Comparison of ENCODE assay signal across 8 mouse cellular contexts in the genomic region with DNA sequence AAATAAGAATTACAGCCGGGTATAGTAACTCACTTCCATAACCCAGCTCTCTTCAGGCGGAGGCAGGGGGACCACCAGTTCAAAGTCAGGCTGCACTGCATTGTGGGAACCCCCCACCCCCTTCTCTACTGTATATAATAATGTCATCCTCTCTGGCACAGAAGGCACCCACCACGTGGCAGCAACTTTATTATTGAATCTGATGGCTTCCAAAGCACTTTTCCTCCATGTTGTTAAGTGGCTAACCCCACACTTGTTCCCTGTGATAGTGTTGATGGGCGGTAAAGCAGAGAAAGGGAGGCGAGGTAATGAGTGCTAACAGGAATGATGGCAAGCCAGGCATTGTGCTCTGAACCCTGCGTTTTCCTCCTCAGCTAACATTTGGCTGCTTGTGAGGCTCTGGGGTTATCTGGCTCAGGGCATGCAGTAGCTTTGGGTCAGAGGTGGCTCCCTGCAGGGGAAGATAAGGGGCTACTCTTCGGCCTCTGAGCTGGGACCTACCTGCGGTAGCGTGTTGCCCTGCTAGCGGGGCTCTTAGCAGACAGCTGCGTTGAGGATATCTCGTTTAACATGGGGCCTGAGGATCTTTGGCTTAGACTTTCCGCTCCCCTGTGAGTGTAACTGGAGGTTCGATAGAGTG. TPM values are rescaled to one million over a fixed set of nuclear protein-coding genes. Genes with fewer than 3 reads are reported as not detected.
DNase-seq lines count a peak whose midpoint lies in the region; ATAC-seq and TF ChIP-seq lines count a peak whose summit lies in the region.

No protein-coding gene starts in this region.

- no peak for DNase-seq in kidney, postnatal 0 days (ENCODE audit: low spot score)
- no peak for DNase-seq in kidney, adult 11 months
- DNase-seq in forebrain, embryonic 10.5 days (ENCODE audit: extremely low spot score, low spot score): no peak
- peak; percentile 90 for DNase-seq in liver
- peak; percentile 70 to 81 for DNase-seq in spleen, postnatal 10 days (ENCODE audit: low spot score in 2 of 2)
- no peak for DNase-seq in cerebellum, adult 2 months
- DNase-seq in gastrocnemius, postnatal 4 days (ENCODE audit: low spot score in 2 of 2): no peak
- DNase-seq in cerebellum, adult 9-10 months: no peak

- no peak for ATAC-seq in kidney, postnatal 0 days (replicated peaks; ENCODE audit: low FRiP score, low read depth)

- no peak overlapping the region for H3K4me3 ChIP-seq in kidney, postnatal 0 days (replicated peaks; ENCODE audit: low read depth, low read length)
- H3K4me3 ChIP-seq in forebrain, embryonic 10.5 days: peak overlapping the region; percentile 90
- no peak overlapping the region for H3K4me3 ChIP-seq in cerebellum, adult 2 months (replicated peaks; ENCODE audit: insufficient read depth, low read depth, low read length)

- peak overlapping the region; percentile 81; the same call in 1 of the 2 replicates for H3K9ac ChIP-seq in kidney, postnatal 0 days (ENCODE audit: low read depth, low read length)

- H3K9me3 ChIP-seq in kidney, postnatal 0 days (replicated peaks; ENCODE audit: low read length): no peaks in the 10 kb centered on the region
- H3K9me3 ChIP-seq in forebrain, embryonic 10.5 days: no peaks in the 10 kb centered on the region

- H3K36me3 ChIP-seq in kidney, postnatal 0 days (ENCODE audit: insufficient read depth, low read length): 0 out of 2 replicates have a peak, but pooled peaks cover 4% of the 10 kb centered on the region
- H3K36me3 ChIP-seq in forebrain, embryonic 10.5 days (replicated peaks): peaks cover 37% of the 10 kb centered on the region

- peak overlapping the region; percentile 76 for H3K4me2 ChIP-seq in kidney, postnatal 0 days (ENCODE audit: low read length)

- no peaks in the 10 kb centered on the region for H3K27me3 ChIP-seq in kidney, postnatal 0 days (ENCODE audit: insufficient read depth, low read length)
- no peaks in the 10 kb centered on the region for H3K27me3 ChIP-seq in forebrain, embryonic 10.5 days (ENCODE audit: poor library complexity, severe bottlenecking)
- no peaks in the 10 kb centered on the region for H3K27me3 ChIP-seq in cerebellum, adult 2 months (ENCODE audit: control insufficient read depth, insufficient read depth, low read length)

- H3K27ac ChIP-seq in kidney, postnatal 0 days: no peak overlapping the region
- H3K27ac ChIP-seq in forebrain, embryonic 10.5 days: peak overlapping the region; percentile 89; the same call in 1 of the 2 replicates
- no peak overlapping the region for H3K27ac ChIP-seq in cerebellum, adult 2 months (ENCODE audit: insufficient read depth, low read length)

- TF ChIP-seq POLR2A in cerebellum, adult 2 months (IDR thresholded peaks at IDR 0.05; ENCODE audit: borderline replicate concordance, insufficient read depth, low read length): no peak

- no peak for TF ChIP-seq CTCF in kidney, postnatal 0 days (IDR thresholded peaks at IDR 0.05; ENCODE audit: low read depth)
- TF ChIP-seq CTCF in cerebellum, adult 2 months (IDR thresholded peaks at IDR 0.05; ENCODE audit: borderline replicate concordance, insufficient read depth, low read depth, low read length): no peak

- WGBS in kidney, postnatal 0 days: 71% methylated on average over 14 of the region's 14 CpGs
- WGBS in forebrain, embryonic 10.5 days: 82% methylated on average over 14 of the region's 14 CpGs
- 61% methylated on average over 14 of the region's 14 CpGs for WGBS in cerebellum, adult 2 months

- H3K4me1 ChIP-seq in kidney, postnatal 0 days (replicated peaks; ENCODE audit: insufficient read depth, low read length): peaks cover 30% of the 10 kb centered on the region
- peaks cover 48% of the 10 kb centered on the region for H3K4me1 ChIP-seq in forebrain, embryonic 10.5 days
- H3K4me1 ChIP-seq in cerebellum, adult 2 months (ENCODE audit: control insufficient read depth, insufficient read depth, low read length): peaks cover 15% of the 10 kb centered on the region

RNA-seq across cellular contexts. Expression of gene Glrx5, which starts 1.8 kb away (rescaled TPM):
- 222 and 225 TPM in 2 replicates for polyA plus RNA-seq in kidney, postnatal 0 days (2015; fragmentation: Nextera tagmentation; extraction: Ambion mirVana)
- 234 and 235 TPM in 2 replicates for polyA plus RNA-seq in forebrain, embryonic 10.5 days (2016; fragmentation: Nextera tagmentation; extraction: Ambion mirVana)
- polyA plus RNA-seq in cerebellum, adult 2 months (2012; rRNA removed): 85.9 and 101 TPM in 2 replicates
- total RNA-seq in gastrocnemius, postnatal 4 days (2021): 10 to 100 TPM; 64.0 to 65.3 TPM

RNA-seq across cellular contexts. Expression of gene Syne3, which starts 24.6 kb away (rescaled TPM):
- polyA plus RNA-seq in kidney, postnatal 0 days (2015; fragmentation: Nextera tagmentation; extraction: Ambion mirVana): 1.0 and 1.3 TPM in 2 replicates
- polyA plus RNA-seq in forebrain, embryonic 10.5 days (2016; fragmentation: Nextera tagmentation; extraction: Ambion mirVana): 0.10 and 0.27 TPM in 2 replicates
- polyA plus RNA-seq in cerebellum, adult 2 months (2012; rRNA removed): 1.1 and 1.2 TPM in 2 replicates
- 10 to 100 TPM; 17.7 to 19.2 TPM for total RNA-seq in gastrocnemius, postnatal 4 days (2021)

Comparison
In these comparisons a context has a peak if more than half of its experiments do, and no peak if none do; other contexts are left out.
1. DNase-seq: peak in liver (single experiment) and spleen, postnatal 10 days (2 of 2); none in kidney, postnatal 0 days (single experiment), kidney, adult 11 months (single experiment), forebrain, embryonic 10.5 days (single experiment), cerebellum, adult 2 months (0 of 2), gastrocnemius, postnatal 4 days (0 of 2) and cerebellum, adult 9-10 months (single experiment).